Mouse (Mus musculus) left cerebral cortex, postnatal 25 days (tissue): Measurements from ENCODE around the gene Wbp2. TPM values are rescaled to one million over a fixed set of nuclear protein-coding genes. Genes with fewer than 3 reads are reported as not detected.

Experiments
- DNase-seq, 2 experiments: peaks; one replicate each; pipeline ENCODE4 v3.0.0; 2022; ENCODE audit warnings: low spot score in 2 of 2, mixed read lengths in 1 of 2
- intact Hi-C: fragments of 180-260 bp; cut with DNase I; formaldehyde crosslinking; loops from one replicate; pipeline ENCODE4 v1.15.1; 2025
- total RNA-seq, 2 experiments: library from RNA; stranded (reverse); gene quantifications; 2 replicates each; pipeline ENCODE4 v1.2.3; 2021

Wbp2 gene
- total RNA-seq, 2 experiments from 2014 or later = 342 to 363 TPM

GRCm38 (mm10) chr11:116075539-116076265 is 11.1 kb downstream of the Wbp2 start:
- intact Hi-C loops = no loop called here
- no peak for DNase-seq

- intact Hi-C loops = no loop called here
Observed at GRCm38 (mm10) chr11:116074436-116074991, 12.3 kb downstream of the Wbp2 start.

GRCm38 (mm10) chr11:116072608-116073007 is 14.2 kb downstream of the Wbp2 start:
- intact Hi-C loops = no loop called here

More at GRCm38 (mm10) chr11:116074436-116074991, 12.3 kb downstream of the Wbp2 start:
- DNase-seq = no peak

DNA sequence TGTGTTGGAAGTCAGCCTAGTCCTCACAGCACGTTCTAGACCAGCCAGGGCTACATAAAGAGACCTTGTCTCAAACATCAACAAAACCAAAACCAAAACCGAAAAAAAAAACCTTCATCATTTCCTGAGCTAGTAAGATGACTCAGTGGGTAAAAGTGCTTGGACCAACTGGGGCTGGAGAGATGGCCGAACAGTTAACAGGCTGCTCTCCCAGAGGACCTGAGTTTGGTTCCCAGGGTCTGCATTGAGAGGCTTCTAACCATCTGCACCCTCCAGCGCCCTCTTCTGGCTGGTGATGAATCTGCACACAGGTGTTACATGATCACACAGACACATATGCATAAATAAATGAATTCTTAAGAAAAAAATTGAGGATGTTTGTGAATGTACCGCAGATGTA is 15.3 kb downstream of the Wbp2 start:
- intact Hi-C loops = no loop called here

More at GRCm38 (mm10) chr11:116072608-116073007, 14.2 kb downstream of the Wbp2 start:
- DNase-seq = no peak

DNA sequence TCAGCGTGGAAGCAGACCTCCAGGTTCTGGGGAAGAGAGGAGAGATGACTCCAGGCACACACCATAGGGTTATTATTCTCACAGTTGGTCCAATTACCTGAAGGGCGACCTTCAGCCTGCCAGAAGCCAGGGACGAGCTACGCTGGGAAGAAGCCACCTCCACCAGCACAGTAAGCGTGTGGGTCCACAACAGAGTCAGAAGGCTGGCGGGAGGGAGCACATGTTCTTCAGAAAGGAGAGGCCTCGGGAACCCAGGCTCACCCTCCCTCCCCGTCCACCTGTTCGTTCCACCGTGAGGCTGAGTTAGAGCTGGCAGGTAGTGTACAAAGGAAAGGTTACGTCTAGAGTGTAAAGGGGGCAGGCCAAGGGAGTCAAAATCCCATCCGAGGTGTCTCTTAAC is 21.4 kb downstream of the Wbp2 start:
- intact Hi-C loops = no loop called here
- DNase-seq = no peak

More for the DNA sequence above, 15.3 kb downstream of the Wbp2 start:
- DNase-seq = no peak

DNA sequence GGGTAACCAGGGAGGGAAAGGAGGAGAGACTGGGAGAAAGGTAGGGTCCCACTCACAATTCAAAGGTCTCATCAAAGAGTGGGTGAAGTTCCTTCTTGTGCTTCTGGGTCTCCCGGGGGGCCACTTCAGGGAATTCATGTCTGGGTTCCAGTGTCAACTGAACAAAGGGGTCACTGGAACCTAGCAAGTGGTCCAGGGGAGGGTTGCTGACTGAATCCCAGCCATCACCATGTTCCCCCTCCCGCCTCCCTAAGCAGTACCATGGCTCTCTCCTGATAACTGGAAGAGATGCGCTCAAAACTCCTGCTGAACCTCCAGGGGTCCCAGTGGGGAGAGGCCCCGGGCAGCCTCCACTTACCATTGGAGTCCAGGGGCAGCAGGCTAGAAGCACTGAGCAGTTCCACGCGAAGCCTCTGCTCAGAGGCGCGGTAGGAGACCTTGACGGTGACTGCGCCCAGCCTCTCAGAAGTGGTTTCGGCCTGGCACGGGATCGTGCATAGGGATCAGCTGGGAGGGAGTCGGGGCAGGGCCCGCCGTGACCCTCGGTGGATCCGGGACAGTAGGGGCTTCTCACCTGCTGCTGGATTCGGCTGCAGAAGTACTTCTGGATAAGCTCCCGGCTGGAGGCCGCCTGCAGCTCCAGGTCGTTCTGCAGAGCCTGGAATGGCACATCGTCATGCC is 22.5 kb downstream of the Wbp2 start:
- intact Hi-C loops = no loop called here
- no peak for DNase-seq

GRCm38 (mm10) chr11:116063562-116063961 is 23.2 kb downstream of the Wbp2 start:
- intact Hi-C loops = loop anchor here (2.0 kb wide), 1 partner anchor 15 kb away; no protein-coding TSS in a partner anchor
- DNase-seq = no peak

DNA sequence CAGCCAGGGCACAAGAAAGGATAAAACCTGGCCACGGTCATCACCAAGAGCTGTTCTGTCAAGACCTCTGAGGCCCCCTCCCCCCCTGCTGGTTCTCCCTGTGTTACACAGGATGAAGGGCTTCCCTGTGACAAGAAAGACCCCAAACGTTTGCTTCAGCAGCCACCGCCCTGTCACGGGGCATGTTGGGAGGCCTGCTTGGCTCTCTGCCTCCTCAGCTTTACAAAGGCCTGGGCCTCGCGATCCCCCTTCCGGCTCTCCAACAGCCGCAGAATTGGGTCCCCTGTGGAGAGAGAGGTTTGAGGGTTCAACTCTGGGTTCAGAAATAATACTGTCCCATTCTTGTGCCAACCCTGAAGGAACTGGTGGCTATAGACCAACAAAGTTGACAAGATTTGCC is 24.3 kb downstream of the Wbp2 start:
- intact Hi-C loops = loop anchor here (2.0 kb wide), 1 partner anchor 16 kb away; no protein-coding TSS in a partner anchor
- no peak for DNase-seq

GRCm38 (mm10) chr11:116061641-116062415 is 25.0 kb downstream of the Wbp2 start:
- peak; percentile 47 to 88 for DNase-seq
- intact Hi-C loops = loop anchor here (2.0 kb wide), 1 partner anchor 17 kb away; no protein-coding TSS in a partner anchor

GRCm38 (mm10) chr11:116060596-116060995 is 26.2 kb downstream of the Wbp2 start:
- intact Hi-C loops = no loop called here
- peak in 1 of 2 experiments; percentile 35 for DNase-seq

GRCm38 (mm10) chr11:116059691-116060025 is 27.1 kb downstream of the Wbp2 start:
- DNase-seq = no peak
- intact Hi-C loops = no loop called here

DNA sequence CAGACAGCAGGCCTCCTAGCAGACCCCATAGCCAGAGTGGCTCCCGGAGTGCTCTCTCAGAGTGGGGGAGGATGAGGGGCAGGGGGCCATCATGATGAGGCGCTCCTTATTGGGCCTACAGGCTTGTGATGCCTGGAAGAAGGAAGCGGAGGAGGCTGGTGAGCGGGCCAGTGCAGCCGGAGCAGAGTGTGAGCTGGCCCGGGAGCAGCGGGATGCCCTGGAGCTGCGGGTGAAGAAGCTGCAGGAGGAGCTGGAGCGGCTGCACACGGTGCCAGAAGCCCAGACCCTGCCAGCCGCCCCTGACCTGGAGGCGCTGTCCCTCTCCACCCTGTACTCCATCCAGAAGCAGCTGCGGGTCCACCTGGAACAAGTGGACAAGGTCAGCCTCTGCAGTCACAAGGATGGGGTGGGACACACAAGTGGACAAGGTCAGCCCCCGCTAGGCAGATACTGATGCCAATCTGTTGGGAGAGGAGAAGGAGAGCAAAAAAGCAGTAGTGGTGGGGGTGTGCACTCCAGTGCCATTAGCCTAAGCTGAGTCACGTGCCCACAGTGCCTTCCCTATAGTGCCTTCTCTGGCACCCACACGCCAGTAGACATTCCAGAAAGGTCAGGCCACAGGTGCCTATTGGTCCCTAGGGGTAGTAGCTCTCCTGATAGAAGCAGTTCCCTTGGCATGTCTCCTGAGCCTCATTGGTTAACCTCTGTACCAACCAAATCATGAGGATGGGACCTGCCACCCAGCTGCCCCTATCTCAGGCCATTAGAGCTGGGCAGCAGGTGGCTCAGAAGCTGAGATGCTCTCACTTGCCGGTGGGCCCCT is 27.7 kb downstream of the Wbp2 start:
- intact Hi-C loops = no loop called here
- DNase-seq = no peak

GRCm38 (mm10) chr11:116058022-116058614 is 28.7 kb downstream of the Wbp2 start:
- intact Hi-C loops = no loop called here
- peak; percentile 61 to 71 for DNase-seq

DNA sequence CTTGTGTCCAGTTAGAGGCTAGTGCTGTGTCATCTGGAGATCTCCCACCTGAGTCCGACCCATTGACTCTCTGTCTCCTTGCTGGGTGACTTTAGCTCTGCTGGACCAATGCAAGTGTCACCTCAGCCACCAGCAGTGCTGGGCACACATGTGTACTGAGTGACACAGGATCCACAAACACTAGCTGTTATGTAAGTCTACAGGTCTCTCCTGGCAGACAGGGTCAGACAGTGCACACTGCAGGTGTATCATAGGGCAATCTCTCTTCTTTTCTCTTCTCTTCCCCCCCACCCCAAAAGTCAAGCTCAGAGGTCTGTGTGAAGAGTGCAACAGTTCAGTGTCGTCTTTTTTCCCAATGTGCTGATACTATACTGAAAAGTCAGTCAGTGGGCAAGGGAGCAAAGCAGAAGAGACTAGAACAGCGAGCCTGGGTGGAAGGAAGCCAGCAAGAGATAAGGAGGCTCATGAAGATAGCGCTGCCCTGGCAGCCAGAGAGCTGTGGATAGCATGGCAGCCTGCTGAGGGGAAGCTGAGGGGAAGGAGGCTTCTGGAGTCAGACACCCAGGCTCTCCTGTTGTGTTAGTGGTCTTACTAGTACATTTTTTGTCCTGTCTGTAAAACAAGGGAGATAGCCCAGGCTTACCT is 29.4 kb downstream of the Wbp2 start:
- intact Hi-C loops = no loop called here
- no peak for DNase-seq

- intact Hi-C loops = no loop called here
Observed at GRCm38 (mm10) chr11:116055873-116056272, 30.9 kb downstream of the Wbp2 start.

GRCm38 (mm10) chr11:116053510-116054229 is 33.1 kb downstream of the Wbp2 start:
- no peak for DNase-seq
- intact Hi-C loops = no loop called here

More at GRCm38 (mm10) chr11:116055873-116056272, 30.9 kb downstream of the Wbp2 start:
- no peak for DNase-seq

- intact Hi-C loops = no loop called here
- no peak for DNase-seq
Observed at GRCm38 (mm10) chr11:116050196-116050595, 36.6 kb downstream of the Wbp2 start.

DNA sequence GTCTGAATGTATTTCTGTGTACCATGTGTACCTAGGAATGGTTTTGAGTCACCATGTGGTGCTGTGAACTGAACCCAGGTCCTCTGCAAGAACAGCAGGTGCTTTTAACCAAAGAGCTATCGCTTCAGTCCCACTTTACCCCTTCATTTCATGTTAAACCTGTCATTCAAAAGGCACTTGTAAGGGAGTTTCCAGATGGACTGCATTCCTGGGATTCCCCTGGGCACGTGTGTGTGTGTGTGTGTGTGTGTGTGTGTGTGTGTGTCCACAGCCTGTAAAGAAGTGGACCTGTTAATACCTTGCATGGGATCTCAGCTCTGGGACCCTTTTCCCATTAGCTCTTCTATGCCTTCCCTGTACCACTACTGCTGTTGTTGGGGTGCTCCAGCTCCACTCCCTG is 37.2 kb downstream of the Wbp2 start:
- intact Hi-C loops = no loop called here
- no peak for DNase-seq
